Mouse (Mus musculus): ENCODE measurements around the gene Gpsm1. TPM values are rescaled to one million over a fixed set of nuclear protein-coding genes. Genes with fewer than 3 reads are reported as not detected.

Gene Gpsm1
- 14.2 TPM for polyA plus RNA-seq (2014; fragmentation: Illumina TruSeq; extraction: RNeasy Lipid Tissue Mini Kit (QIAGEN cat#74804); ENCODE audit: insufficient read depth, low read depth, low replicate concordance)

GRCm38 (mm10) chr2:26315072-26315924, at the start of gene Gpsm1:
TSS of gene Gpsm1 (plus strand) at chr2:26315515.

GRCm38 (mm10) chr2:26294457-26294856, 20.9 kb upstream of the Gpsm1 start, which contains the start of gene Ccdc187:
TSS of gene Ccdc187 (minus strand) at chr2:26294557.

GRCm38 (mm10) chr2:26351358-26352290, 36.3 kb downstream of the Gpsm1 start, which contains the start of gene Dnlz:
TSS of gene Dnlz (minus strand) at chr2:26352110.

GRCm38 (mm10) chr2:26360772-26361171, 45.5 kb downstream of the Gpsm1 start, which contains the start of gene Card9:
TSS of gene Card9 (minus strand) at chr2:26360918.

GRCm38 (mm10) chr2:26380131-26380771, 64.9 kb downstream of the Gpsm1 start, which contains the start of gene Snapc4:
TSS of gene Snapc4 (minus strand) at chr2:26380653.

GRCm38 (mm10) chr2:26389154-26389690, 73.9 kb downstream of the Gpsm1 start, which contains the start of the genes Entr1 and Pmpca:
TSS of gene Entr1 (minus strand) at chr2:26389316.
TSS of gene Pmpca (plus strand) at chr2:26389339.

Other genes starting within 250 kb of the Gpsm1 start
- 4.7 TPM for gene Nacc2, start 192.3 kb upstream of the Gpsm1 start, polyA plus RNA-seq (2014; fragmentation: Illumina TruSeq; extraction: RNeasy Lipid Tissue Mini Kit (QIAGEN cat#74804); ENCODE audit: insufficient read depth, low read depth, low replicate concordance)
- gene Lhx3, start 107.2 kb upstream of the Gpsm1 start, polyA plus RNA-seq (2014; fragmentation: Illumina TruSeq; extraction: RNeasy Lipid Tissue Mini Kit (QIAGEN cat#74804); ENCODE audit: insufficient read depth, low read depth, low replicate concordance) = not detected
- 12.8 TPM for gene Qsox2, start 78.0 kb upstream of the Gpsm1 start, polyA plus RNA-seq (2014; fragmentation: Illumina TruSeq; extraction: RNeasy Lipid Tissue Mini Kit (QIAGEN cat#74804); ENCODE audit: insufficient read depth, low read depth, low replicate concordance)
- gene Ccdc187, start 21.0 kb upstream of the Gpsm1 start, polyA plus RNA-seq (2014; fragmentation: Illumina TruSeq; extraction: RNeasy Lipid Tissue Mini Kit (QIAGEN cat#74804); ENCODE audit: insufficient read depth, low read depth, low replicate concordance) = 2.1 TPM
- gene Dnlz, start 36.6 kb downstream of the Gpsm1 start, polyA plus RNA-seq (2014; fragmentation: Illumina TruSeq; extraction: RNeasy Lipid Tissue Mini Kit (QIAGEN cat#74804); ENCODE audit: insufficient read depth, low read depth, low replicate concordance) = 10.7 TPM
- 13.2 TPM for gene Card9, start 45.4 kb downstream of the Gpsm1 start, polyA plus RNA-seq (2014; fragmentation: Illumina TruSeq; extraction: RNeasy Lipid Tissue Mini Kit (QIAGEN cat#74804); ENCODE audit: insufficient read depth, low read depth, low replicate concordance)
- gene Snapc4, start 65.1 kb downstream of the Gpsm1 start, polyA plus RNA-seq (2014; fragmentation: Illumina TruSeq; extraction: RNeasy Lipid Tissue Mini Kit (QIAGEN cat#74804); ENCODE audit: insufficient read depth, low read depth, low replicate concordance) = 7.8 TPM
- gene Entr1, start 73.8 kb downstream of the Gpsm1 start, polyA plus RNA-seq (2014; fragmentation: Illumina TruSeq; extraction: RNeasy Lipid Tissue Mini Kit (QIAGEN cat#74804); ENCODE audit: insufficient read depth, low read depth, low replicate concordance) = 49.5 TPM
- gene Pmpca, start 73.8 kb downstream of the Gpsm1 start, polyA plus RNA-seq (2014; fragmentation: Illumina TruSeq; extraction: RNeasy Lipid Tissue Mini Kit (QIAGEN cat#74804); ENCODE audit: insufficient read depth, low read depth, low replicate concordance) = 22.6 TPM
- gene Inpp5e, start 93.7 kb downstream of the Gpsm1 start, polyA plus RNA-seq (2014; fragmentation: Illumina TruSeq; extraction: RNeasy Lipid Tissue Mini Kit (QIAGEN cat#74804); ENCODE audit: insufficient read depth, low read depth, low replicate concordance) = 7.1 TPM
- 13.3 TPM for gene Sec16a, start 129.7 kb downstream of the Gpsm1 start, polyA plus RNA-seq (2014; fragmentation: Illumina TruSeq; extraction: RNeasy Lipid Tissue Mini Kit (QIAGEN cat#74804); ENCODE audit: insufficient read depth, low read depth, low replicate concordance)
- gene Notch1, start 201.1 kb downstream of the Gpsm1 start, polyA plus RNA-seq (2014; fragmentation: Illumina TruSeq; extraction: RNeasy Lipid Tissue Mini Kit (QIAGEN cat#74804); ENCODE audit: insufficient read depth, low read depth, low replicate concordance) = 14.9 TPM

All from lung, adult 10 weeks (tissue).